14 mouse cellular contexts compared by ENCODE assay signal in the genomic region with DNA sequence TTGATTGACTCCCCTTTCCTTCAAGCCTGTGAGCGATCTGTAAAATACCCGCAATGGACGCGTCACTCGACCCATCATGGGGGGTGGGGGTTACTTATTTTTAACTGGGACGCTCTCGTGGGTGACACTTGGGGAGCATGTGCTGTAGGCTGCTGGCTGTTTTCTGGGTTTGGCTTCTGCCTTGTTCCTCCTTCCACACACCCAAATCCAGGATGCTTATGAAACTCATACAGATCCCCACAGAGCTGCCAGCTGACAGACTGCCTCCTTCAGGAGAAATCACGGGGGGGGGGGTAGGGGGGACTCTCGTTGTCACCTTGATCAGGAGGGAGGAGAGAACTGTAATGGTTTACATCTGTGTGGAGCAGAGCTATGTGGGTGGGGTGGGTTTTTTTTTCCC.
DNase-seq lines count a peak whose midpoint lies in the region; ATAC-seq and TF ChIP-seq lines count a peak whose summit lies in the region.
"Had no signal": no experiment of that assay in that cellular context is flagged by ENCODE, and none has a peak within 500 bp of the region (broad histone marks: within the 10 kb centered on the region; RNA-seq: fewer than 3 reads in every experiment).

No protein-coding gene starts in this region.

- peak overlapping the region; percentile 4; the same call in 1 of the 2 replicates for H3K4me2 ChIP-seq in forebrain, embryonic 16.5 days (ENCODE audit: low read length)
- H3K4me2 ChIP-seq in hindbrain, postnatal 0 days (ENCODE audit: low read depth, low read length), result no peak overlapping the region
- peak overlapping the region; percentile 26; the same call in 1 of the 2 replicates for H3K4me2 ChIP-seq in midbrain, postnatal 0 days (ENCODE audit: low read depth, low read length, poor library complexity, severe bottlenecking)
- H3K4me2 ChIP-seq: liver, embryonic 12.5 days; lung, embryonic 15.5 days; stomach, embryonic 15.5 days had no signal

- H3K4me3 ChIP-seq in forebrain, embryonic 16.5 days (replicated peaks; ENCODE audit: low read length), result no peak overlapping the region
- H3K4me3 ChIP-seq in hindbrain, postnatal 0 days (ENCODE audit: low read length), result no peak overlapping the region
- H3K4me3 ChIP-seq in midbrain, postnatal 0 days (ENCODE audit: low read depth, low read length), result no peak overlapping the region
- H3K4me3 ChIP-seq: liver, embryonic 12.5 days; lung, embryonic 15.5 days; stomach, embryonic 15.5 days had no signal

- TF ChIP-seq CTCF in brain, embryonic 14.5 days (IDR thresholded peaks at IDR 0.05; ENCODE audit: borderline replicate concordance, extremely low read depth, insufficient read depth, insufficient read length), result no peak
- TF ChIP-seq CTCF in hindbrain, postnatal 0 days (IDR thresholded peaks at IDR 0.05; ENCODE audit: low read depth), result no peak
- no peak for TF ChIP-seq CTCF in midbrain, postnatal 0 days (IDR thresholded peaks at IDR 0.05)

- H3K27me3 ChIP-seq in forebrain, embryonic 16.5 days (replicated peaks; ENCODE audit: control insufficient read depth, insufficient read depth, low read length), result no peaks in the 10 kb centered on the region
- H3K27me3 ChIP-seq in hindbrain, postnatal 0 days (ENCODE audit: insufficient read depth, low read length), result no peaks in the 10 kb centered on the region
- H3K27me3 ChIP-seq in midbrain, postnatal 0 days (ENCODE audit: insufficient read depth, low read length), result no peaks in the 10 kb centered on the region
- H3K27me3 ChIP-seq: liver, embryonic 12.5 days; lung, embryonic 15.5 days; stomach, embryonic 15.5 days had no signal

- intact Hi-C loops in gastrocnemius, postnatal 36 days (cut with DNase I), result no loop called here

- peak; percentile 52 for ATAC-seq in forebrain, embryonic 16.5 days
- no peak for ATAC-seq in hindbrain, postnatal 0 days
- ATAC-seq in midbrain, postnatal 0 days (ENCODE audit: low FRiP score), result 0 out of 2 replicates have a peak, but pooled peaks have one; percentile 11
- ATAC-seq: liver, embryonic 12.5 days had no signal

- no peaks in the 10 kb centered on the region for H3K9me3 ChIP-seq in forebrain, embryonic 16.5 days (ENCODE audit: control insufficient read depth, low read length)
- no peaks in the 10 kb centered on the region for H3K9me3 ChIP-seq in hindbrain, postnatal 0 days (ENCODE audit: low read length)
- no peaks in the 10 kb centered on the region for H3K9me3 ChIP-seq in midbrain, postnatal 0 days (ENCODE audit: low read length)
- H3K9me3 ChIP-seq: liver, embryonic 12.5 days; lung, embryonic 15.5 days; stomach, embryonic 15.5 days had no signal

- peaks cover 27% of the 10 kb centered on the region for H3K4me1 ChIP-seq in forebrain, embryonic 16.5 days (replicated peaks; ENCODE audit: control insufficient read depth, insufficient read depth, low read length)
- no peaks in the 10 kb centered on the region for H3K4me1 ChIP-seq in hindbrain, postnatal 0 days (ENCODE audit: insufficient read depth, low read length)
- H3K4me1 ChIP-seq in midbrain, postnatal 0 days (ENCODE audit: insufficient read depth, low read length), result peaks cover 10% of the 10 kb centered on the region

- peak overlapping the region; percentile 60 for H3K27ac ChIP-seq in forebrain, embryonic 16.5 days (ENCODE audit: low read length)
- 0 out of 2 replicates have a peak overlapping the region, but pooled peaks have one; percentile 26 for H3K27ac ChIP-seq in hindbrain, postnatal 0 days
- H3K27ac ChIP-seq in midbrain, postnatal 0 days (ENCODE audit: low read depth, low read length), result peak overlapping the region; percentile 66
- H3K27ac ChIP-seq: liver, embryonic 12.5 days; lung, embryonic 15.5 days; stomach, embryonic 15.5 days had no signal

- no peak for TF ChIP-seq POLR2A in brain, embryonic 14.5 days (IDR thresholded peaks at IDR 0.05; ENCODE audit: borderline replicate concordance, extremely low read depth, insufficient read depth, insufficient read length, poor library complexity, severe bottlenecking)

- WGBS in forebrain, embryonic 16.5 days, result 58% methylated on average over 9 of the region's 9 CpGs
- WGBS in hindbrain, postnatal 0 days, result 58% methylated on average over 9 of the region's 9 CpGs
- WGBS in midbrain, postnatal 0 days, result 17% methylated on average over 9 of the region's 9 CpGs

- no peaks in the 10 kb centered on the region for H3K36me3 ChIP-seq in forebrain, embryonic 16.5 days (ENCODE audit: control insufficient read depth, insufficient read depth)
- no peaks in the 10 kb centered on the region for H3K36me3 ChIP-seq in hindbrain, postnatal 0 days (ENCODE audit: insufficient read depth, low read length)
- no peaks in the 10 kb centered on the region for H3K36me3 ChIP-seq in midbrain, postnatal 0 days (ENCODE audit: insufficient read depth, low read length)
- H3K36me3 ChIP-seq: liver, embryonic 12.5 days; lung, embryonic 15.5 days had no signal

- no peak overlapping the region for H3K9ac ChIP-seq in forebrain, embryonic 16.5 days (replicated peaks; ENCODE audit: low read depth, low read length)
- no peak overlapping the region for H3K9ac ChIP-seq in hindbrain, postnatal 0 days (replicated peaks; ENCODE audit: low read length)
- no peak overlapping the region for H3K9ac ChIP-seq in midbrain, postnatal 0 days (replicated peaks; ENCODE audit: low read length, poor library complexity, severe bottlenecking)
- H3K9ac ChIP-seq: liver, embryonic 12.5 days; lung, embryonic 15.5 days; stomach, embryonic 15.5 days had no signal

- DNase-seq in brain, embryonic 14.5 days (ENCODE audit: low read depth), result peak; percentile 64
- no peak for DNase-seq in hindbrain, postnatal 0 days (ENCODE audit: low spot score)
- DNase-seq in midbrain, postnatal 0 days (ENCODE audit: low spot score), result no peak
- no peak for DNase-seq in gastrocnemius, postnatal 36 days
- DNase-seq in spleen, adult 18-20 months, result no peak
- no peak for DNase-seq in adrenal gland, postnatal 36 days
- DNase-seq: adrenal gland, adult 2 months; cerebellum, adult 8-10 months; kidney, adult 8-10 months; left cerebral cortex, postnatal 4 days had no signal
